Mouse (Mus musculus): ENCODE results near the gene Lrch4. TPM values are rescaled to one million over a fixed set of nuclear protein-coding genes. Genes with fewer than 3 reads are reported as not detected.

Lrch4 gene
- polyA plus RNA-seq, 1 experiment from 2014 or later: 42.6 TPM

DNA sequence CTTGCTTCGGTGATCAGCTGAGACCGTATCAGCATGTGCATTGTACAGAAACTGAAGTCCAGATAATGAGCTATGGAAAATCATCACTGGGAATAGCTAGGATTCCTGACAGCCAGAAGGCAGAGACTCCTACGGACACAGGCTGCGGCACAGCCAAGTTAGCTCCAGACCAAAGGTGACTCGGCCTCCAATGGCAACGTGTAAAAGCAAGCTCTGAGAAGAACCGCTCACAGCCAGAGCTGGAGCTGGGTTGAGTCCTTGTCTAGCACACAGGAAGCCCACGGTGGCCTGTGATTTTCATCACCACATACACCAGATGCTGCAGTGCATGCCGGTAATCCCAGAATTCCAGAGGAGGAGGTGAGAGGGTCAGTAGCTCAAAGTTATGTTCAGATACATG is 61.6 kb downstream of the Lrch4 start:
- Histone ChIP-seq H3K36me3 (ENCODE audit: control insufficient read depth, insufficient read depth, low read length) (no peaks in the 10 kb centered on the region), H3K9me3 (ENCODE audit: control insufficient read depth, low read length) (no peaks in the 10 kb centered on the region), H3K4me2 (ENCODE audit: low read depth, low read length) (no peak overlapping the region), H3K4me3 (ENCODE audit: low read length) (no peak overlapping the region), H3K4me1 (replicated peaks; ENCODE audit: control insufficient read depth, insufficient read depth, low read length) (no peaks in the 10 kb centered on the region), H3K27ac (ENCODE audit: low read length) (no peak overlapping the region), H3K27me3 (ENCODE audit: control insufficient read depth, insufficient read depth, low read depth, low read length) (no peaks in the 10 kb centered on the region), H3K9ac (ENCODE audit: low read length) (no peak overlapping the region)
- WGBS: 59% methylated on average over 9 of the region's 9 CpGs
- no peak for ATAC-seq (ENCODE audit: low read depth)

Other genes starting within 250 kb of the Lrch4 start
- gene Zan, start 152.1 kb upstream of the Lrch4 start, polyA plus RNA-seq (2015; fragmentation: Nextera tagmentation; extraction: Ambion mirVana): 0.53 and 0.62 TPM in 2 replicates
- 50.4 and 54.4 TPM in 2 replicates for gene Pop7, start 126.6 kb upstream of the Lrch4 start, polyA plus RNA-seq (2015; fragmentation: Nextera tagmentation; extraction: Ambion mirVana)
- gene Gigyf1, start 110.6 kb upstream of the Lrch4 start, polyA plus RNA-seq (2015; fragmentation: Nextera tagmentation; extraction: Ambion mirVana): 10.7 and 10.9 TPM in 2 replicates
- 0.31 and 0.98 TPM in 2 replicates for gene Epo, start 95.9 kb upstream of the Lrch4 start, polyA plus RNA-seq (2015; fragmentation: Nextera tagmentation; extraction: Ambion mirVana)
- 379 and 400 TPM in 2 replicates for gene Gnb2, start 95.6 kb upstream of the Lrch4 start, polyA plus RNA-seq (2015; fragmentation: Nextera tagmentation; extraction: Ambion mirVana)
- 0.51 and 0.60 TPM in 2 replicates for gene Actl6b, start 75.6 kb upstream of the Lrch4 start, polyA plus RNA-seq (2015; fragmentation: Nextera tagmentation; extraction: Ambion mirVana)
- gene Tfr2, start 59.3 kb upstream of the Lrch4 start, polyA plus RNA-seq (2015; fragmentation: Nextera tagmentation; extraction: Ambion mirVana): 0.46 and 1.4 TPM in 2 replicates
- 30.4 and 30.7 TPM in 2 replicates for gene Mospd3, start 28.1 kb upstream of the Lrch4 start, polyA plus RNA-seq (2015; fragmentation: Nextera tagmentation; extraction: Ambion mirVana)
- 119 and 123 TPM in 2 replicates for gene Pcolce, start 15.3 kb upstream of the Lrch4 start, polyA plus RNA-seq (2015; fragmentation: Nextera tagmentation; extraction: Ambion mirVana)
- 0.13 and 0.15 TPM in 2 replicates for gene Fbxo24, start 119 bp upstream of the Lrch4 start, polyA plus RNA-seq (2015; fragmentation: Nextera tagmentation; extraction: Ambion mirVana)
- 14.8 and 18.1 TPM in 2 replicates for gene Gm20605, start 54 bp downstream of the Lrch4 start, polyA plus RNA-seq (2015; fragmentation: Nextera tagmentation; extraction: Ambion mirVana)
- gene Sap25, start 12.2 kb downstream of the Lrch4 start, polyA plus RNA-seq (2015; fragmentation: Nextera tagmentation; extraction: Ambion mirVana): 9.7 and 12.4 TPM in 2 replicates
- 0.38 TPM in 1 of 2 replicates, not detected in the other for gene Irs3, start 16.6 kb downstream of the Lrch4 start, polyA plus RNA-seq (2015; fragmentation: Nextera tagmentation; extraction: Ambion mirVana)
- gene Agfg2, start 55.6 kb downstream of the Lrch4 start, polyA plus RNA-seq (2015; fragmentation: Nextera tagmentation; extraction: Ambion mirVana): 14.2 and 16.3 TPM in 2 replicates
- gene Nyap1, start 112.5 kb downstream of the Lrch4 start, polyA plus RNA-seq (2015; fragmentation: Nextera tagmentation; extraction: Ambion mirVana): 1.6 and 1.9 TPM in 2 replicates
- 140 and 146 TPM in 2 replicates for gene Tsc22d4, start 116.6 kb downstream of the Lrch4 start, polyA plus RNA-seq (2015; fragmentation: Nextera tagmentation; extraction: Ambion mirVana)
- 25.9 and 30.5 TPM in 2 replicates for gene Ppp1r35, start 149.7 kb downstream of the Lrch4 start, polyA plus RNA-seq (2015; fragmentation: Nextera tagmentation; extraction: Ambion mirVana)
- 10.0 and 10.5 TPM in 2 replicates for gene Mepce, start 158.5 kb downstream of the Lrch4 start, polyA plus RNA-seq (2015; fragmentation: Nextera tagmentation; extraction: Ambion mirVana)
- 24.3 and 26.8 TPM in 2 replicates for gene Zcwpw1, start 158.7 kb downstream of the Lrch4 start, polyA plus RNA-seq (2015; fragmentation: Nextera tagmentation; extraction: Ambion mirVana)
- gene Pilra, start 207.2 kb downstream of the Lrch4 start, polyA plus RNA-seq (2015; fragmentation: Nextera tagmentation; extraction: Ambion mirVana): 4.4 and 5.2 TPM in 2 replicates
- 1.1 and 1.8 TPM in 2 replicates for gene Pilrb1, start 229.0 kb downstream of the Lrch4 start, polyA plus RNA-seq (2015; fragmentation: Nextera tagmentation; extraction: Ambion mirVana)
- 1.1 and 1.5 TPM in 2 replicates for gene Pilrb2, start 242.7 kb downstream of the Lrch4 start, polyA plus RNA-seq (2015; fragmentation: Nextera tagmentation; extraction: Ambion mirVana)

Data from lung, embryonic 16.5 days (tissue).